Mouse (Mus musculus): ENCODE results near the gene Mlf2.
"Not testable (repeated sequence)": the region's sequence is repeated elsewhere in the genome, so short reads cannot be mapped to it uniquely, and the experiment has no call there.

Mlf2 gene

GRCm38 (mm10) chr6:124930754-124931524 lies at the start of gene Mlf2:
Gene Mlf2 (plus strand): TSS chr6:124931386.
- DNase-seq (ENCODE audit: low read depth, low spot score) = peak; percentile 99

DNA sequence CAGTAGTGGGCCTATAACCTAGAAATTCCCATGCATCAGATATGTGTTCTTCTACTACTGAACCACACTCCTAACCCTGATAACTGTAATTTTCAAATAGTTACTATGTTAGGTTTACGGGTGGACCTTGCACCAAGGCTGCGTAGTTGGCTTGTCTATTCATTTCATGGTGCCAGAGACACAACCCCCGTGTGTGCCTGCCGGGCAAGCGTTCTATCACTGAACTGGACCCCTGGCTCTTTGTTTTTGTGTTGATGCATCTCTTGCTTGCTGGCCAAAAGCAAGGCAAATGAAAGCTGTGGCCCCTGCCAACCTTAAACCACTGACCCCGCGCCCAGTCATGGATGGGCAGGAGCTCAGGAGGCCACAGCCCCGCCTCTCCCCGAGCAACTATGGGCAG lies 49.4 kb upstream of the Mlf2 start:
- DNase-seq (ENCODE audit: low read depth, low spot score) = no peak

DNA sequence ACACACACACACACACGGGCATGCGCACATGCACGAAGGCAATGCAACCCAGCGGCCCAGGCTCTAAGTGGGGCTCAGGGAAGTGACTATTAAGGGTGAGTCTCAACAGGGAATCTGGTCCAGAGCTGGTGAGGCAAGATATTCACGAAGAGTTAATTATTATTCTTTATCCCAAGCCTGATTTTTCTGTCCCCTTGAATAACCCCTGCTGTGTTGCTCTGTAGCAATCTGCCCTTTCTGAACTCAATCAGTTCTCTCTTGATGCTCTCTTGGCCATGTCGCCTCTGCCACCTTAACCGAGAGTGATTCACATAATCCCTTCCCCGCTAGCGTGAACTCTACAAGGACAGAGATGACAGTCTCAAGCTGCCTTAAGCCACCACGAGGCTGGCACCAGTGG lies 47.8 kb upstream of the Mlf2 start:
- no peak for DNase-seq (ENCODE audit: low read depth, low spot score)

- DNase-seq (ENCODE audit: low read depth, low spot score) = no peak
These were observed 46.3 kb upstream of the Mlf2 start for GRCm38 (mm10) chr6:124884714-124885500.

- no peak for DNase-seq (ENCODE audit: low read depth, low spot score)
These were observed 45.2 kb upstream of the Mlf2 start for GRCm38 (mm10) chr6:124885956-124886381.

DNA sequence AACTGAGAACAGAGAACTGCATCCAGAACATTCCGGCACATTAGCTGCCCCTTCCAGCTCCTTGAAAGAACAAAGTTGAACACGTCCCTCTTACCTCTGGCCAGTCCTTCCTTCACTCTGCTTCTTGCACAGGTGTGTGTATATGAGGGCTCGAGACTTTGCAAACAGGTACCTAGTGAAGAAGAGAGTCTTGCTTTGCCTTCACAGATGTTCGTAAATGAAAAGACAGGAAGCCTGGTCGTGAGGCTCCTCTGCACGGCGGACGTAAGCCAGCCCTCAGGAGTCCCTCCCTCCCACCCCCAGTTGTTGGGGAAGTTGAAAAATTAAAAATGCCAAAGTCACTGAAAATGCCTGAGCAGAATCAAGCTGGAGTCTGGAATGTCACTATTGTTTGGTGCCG lies 43.2 kb upstream of the Mlf2 start, which contains the start of gene Cd4:
TSS of gene Cd4 (minus strand) at position 236 of the 400 bp plus-strand sequence.
- DNase-seq (ENCODE audit: low read depth, low spot score) = no peak

DNA sequence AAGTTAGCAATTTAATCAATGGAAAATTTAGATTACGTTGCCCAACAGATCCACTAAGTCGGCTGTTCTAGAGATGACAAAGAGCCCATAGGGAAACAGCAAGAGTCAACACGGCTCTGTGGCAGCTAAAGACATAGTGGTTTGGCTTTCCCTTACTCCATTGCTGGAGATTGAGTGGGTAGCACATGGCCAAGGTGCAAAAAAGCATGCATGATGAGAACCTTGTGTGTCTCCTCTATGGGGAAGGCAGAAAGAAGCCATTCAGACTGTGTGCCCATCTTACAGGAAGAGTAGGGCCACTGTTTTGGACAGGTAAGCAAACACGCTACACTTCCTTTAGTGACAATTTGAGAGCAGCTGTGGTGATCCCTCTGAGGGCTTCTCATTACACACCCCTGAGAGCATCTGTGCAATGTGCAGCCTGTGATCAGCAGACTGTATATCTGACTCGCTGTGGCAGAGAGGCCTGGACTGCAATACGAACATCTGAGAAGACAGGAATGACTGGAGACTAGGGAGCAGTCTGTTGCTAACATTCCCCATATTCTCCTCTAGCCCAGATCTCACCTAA lies 42.5 kb upstream of the Mlf2 start:
- DNase-seq (ENCODE audit: low read depth, low spot score) = no peak

GRCm38 (mm10) chr6:124890997-124891396 lies 40.2 kb upstream of the Mlf2 start:
- DNase-seq (ENCODE audit: low read depth, low spot score) = no peak

DNA sequence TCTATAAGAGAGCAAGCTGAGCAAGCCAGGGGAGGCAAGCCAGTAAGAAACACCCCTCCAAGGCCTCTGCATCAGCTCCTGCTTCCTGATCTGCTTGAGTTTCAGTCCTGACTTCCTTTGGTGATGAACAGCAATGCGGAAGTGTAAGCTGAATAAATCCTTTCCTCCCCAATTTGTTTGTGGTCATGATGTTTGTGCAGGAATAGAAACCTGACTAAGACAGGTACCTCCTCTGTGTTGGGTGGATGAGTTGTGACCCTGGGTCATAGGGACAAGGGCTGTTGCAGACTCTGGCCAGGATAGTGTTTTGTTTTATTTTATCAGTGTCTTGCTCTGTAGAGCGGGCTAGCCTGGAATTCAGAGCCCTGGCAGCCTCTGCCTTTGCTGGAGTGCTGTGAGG lies 37.1 kb upstream of the Mlf2 start:
- DNase-seq (ENCODE audit: low read depth, low spot score) = not testable (repeated sequence)

DNA sequence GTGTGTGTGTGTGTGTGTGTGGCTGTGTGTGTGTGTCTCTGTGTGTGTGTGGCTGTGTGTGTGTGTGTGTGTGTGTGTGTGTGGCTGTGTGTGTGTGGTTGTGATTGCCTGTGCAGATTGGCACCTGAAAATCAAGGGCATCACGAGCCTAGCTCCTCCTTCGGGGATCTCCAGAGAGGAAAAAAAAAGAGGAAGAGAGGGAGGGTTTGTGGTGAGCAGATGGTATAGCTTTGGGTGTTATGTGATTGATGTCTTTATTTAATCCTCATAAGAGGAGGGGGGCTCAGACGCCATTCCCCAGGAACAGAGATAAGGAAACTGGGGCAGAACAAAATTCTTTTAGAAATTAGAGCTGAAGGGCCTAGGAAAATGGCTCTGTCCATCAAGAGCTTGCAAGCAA lies 32.8 kb upstream of the Mlf2 start:
- DNase-seq (ENCODE audit: low read depth, low spot score) = no peak

DNA sequence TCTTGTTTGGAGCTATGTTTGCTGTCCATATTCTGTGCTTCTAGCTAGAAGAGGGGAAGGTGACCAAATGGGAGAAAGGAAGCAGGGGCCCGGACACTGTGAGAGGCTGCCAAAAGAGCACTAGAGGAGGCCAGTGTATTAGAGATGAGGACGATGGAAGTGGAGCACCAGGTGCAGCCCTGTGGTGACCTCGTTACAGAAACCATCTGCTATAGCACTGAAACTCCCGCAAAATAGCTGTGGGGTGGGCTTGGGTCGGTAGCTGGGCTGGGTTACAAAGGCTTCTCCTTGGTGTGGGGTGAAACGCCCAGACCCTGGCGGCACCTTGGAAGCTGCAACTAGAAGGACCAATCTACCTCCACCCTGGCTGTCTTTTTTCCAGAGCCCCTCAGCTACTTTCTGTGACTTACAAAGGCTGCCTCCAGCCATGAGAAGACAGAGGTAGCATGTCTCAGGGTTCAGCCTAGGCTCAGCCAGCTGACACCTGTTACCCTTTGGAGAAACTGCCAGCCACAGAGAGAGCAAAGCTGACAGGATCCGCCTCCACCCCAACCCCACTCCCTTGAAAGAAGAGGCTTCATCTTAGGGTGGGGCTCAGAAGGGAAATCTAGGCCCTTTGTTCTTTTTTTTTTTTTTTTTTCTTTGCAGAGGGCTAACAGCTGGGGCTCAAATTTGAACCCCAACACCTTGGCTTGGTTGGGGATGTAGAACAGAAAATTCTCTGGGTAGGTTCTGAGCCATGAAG lies 31.0 kb upstream of the Mlf2 start:
- DNase-seq (ENCODE audit: low read depth, low spot score) = no peak

GRCm38 (mm10) chr6:124900801-124901480 lies 30.2 kb upstream of the Mlf2 start:
- DNase-seq (ENCODE audit: low read depth, low spot score) = no peak

- DNase-seq (ENCODE audit: low read depth, low spot score) = no peak
These were observed 29.3 kb upstream of the Mlf2 start for GRCm38 (mm10) chr6:124901851-124902250.

DNA sequence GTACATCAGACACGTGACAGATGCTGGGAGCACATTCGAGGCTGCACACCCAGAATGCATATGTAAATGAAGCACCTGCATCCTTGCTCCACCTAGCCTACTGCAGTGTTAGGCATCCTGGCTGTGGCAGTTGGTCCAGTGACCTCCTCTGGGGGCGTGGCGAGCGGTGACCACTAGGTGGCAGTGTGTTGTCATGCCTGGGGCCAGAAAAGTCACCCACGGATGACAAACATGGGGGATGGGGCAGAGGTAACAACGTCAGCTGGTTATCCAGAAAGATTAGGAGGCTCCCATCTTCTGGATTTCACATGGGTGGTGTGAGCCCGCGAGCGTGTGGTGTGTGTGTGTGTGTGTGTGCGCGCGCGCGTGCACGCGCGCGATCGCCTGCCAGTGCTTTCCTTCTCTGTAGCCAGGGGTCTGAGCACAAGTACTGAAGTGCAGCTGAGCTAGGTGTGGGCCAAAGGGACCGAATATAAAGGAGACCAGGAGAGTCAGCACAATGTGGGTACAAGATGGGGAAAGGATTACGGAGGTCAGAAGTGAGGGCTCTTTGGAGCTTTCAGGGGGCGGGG lies 27.5 kb upstream of the Mlf2 start:
- peak; percentile 94 for DNase-seq (ENCODE audit: low read depth, low spot score)

DNA sequence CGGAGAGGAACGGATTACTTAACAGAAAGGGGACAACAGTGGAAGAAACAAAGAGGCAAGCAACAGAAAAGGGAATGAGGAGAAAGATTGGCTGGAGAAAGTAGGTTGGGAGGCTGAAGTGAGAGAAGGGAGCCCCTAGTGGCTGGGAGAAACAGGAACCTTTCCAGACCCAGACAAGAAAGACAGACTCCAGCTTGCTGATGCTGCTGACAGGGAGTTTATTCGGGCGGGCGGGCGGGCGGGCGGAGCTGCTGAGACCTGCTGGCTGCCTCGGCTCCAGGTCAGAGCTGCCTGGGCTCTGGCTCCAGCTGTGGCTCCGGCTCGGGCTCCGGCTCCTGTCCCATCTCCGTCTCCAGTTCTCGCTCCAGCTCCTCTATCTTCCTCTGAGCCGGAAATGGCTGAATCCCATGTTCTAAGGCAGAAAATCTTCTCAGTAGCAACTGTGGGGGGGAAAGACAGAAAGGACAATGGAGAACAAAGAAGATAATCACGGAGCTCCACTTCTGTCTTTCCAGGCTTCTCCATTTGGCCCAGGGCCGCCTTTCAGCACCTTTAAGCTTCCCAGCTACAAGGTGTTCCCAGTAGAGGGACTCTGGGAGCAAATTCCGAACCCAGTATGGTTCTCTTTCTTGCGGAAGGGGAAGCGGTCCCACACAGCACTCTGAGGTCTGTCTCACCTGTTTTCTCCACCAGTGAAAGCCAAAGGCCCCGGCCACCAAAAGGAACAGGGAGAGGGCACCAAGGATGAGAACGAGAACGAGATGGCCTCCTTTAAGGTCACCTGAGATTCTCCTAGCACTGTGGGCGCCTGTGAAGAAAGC lies 26.8 kb upstream of the Mlf2 start:
- peak; percentile 85 for DNase-seq (ENCODE audit: low read depth, low spot score)

DNA sequence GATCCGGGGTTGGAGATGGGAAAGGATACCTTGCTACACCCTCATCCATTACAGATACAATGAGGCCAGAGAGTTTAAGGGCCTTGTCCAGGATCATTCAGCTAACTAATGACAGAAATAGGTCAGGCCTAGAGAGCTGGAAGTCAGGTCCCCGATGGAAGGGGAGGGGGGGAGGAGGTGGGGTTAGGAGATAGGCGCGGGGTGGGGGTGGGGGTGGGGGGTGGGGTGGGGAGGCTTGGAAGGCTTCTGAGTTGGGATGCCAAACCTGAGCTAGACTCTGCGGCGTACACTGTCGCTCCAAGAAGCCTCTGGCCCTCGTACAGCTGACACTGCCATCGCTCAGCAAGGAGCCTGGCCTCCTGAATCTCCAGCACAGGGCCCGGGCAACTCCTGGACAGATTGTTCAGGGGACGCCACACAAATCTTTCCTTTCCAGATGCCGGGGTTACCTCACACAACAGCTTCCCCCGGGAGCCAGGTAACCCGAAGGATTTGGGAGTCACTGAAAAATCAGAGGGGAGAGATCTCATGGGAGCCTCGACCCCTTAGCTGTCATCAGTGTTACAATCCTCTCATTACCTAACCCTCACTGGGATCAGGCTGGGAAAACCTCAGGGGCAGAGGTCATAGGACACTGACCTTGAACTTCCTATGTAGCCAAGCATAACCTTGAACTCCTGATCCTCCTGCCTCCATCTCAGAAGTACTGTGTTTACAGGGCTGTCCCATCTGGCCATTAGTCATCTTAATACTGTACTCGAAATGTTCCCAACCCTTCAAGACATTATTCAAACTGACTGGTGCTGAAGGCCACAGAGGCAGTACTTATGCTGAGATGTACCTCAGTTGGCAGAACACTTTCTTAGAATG lies 26.0 kb upstream of the Mlf2 start:
- no peak for DNase-seq (ENCODE audit: low read depth, low spot score)

DNA sequence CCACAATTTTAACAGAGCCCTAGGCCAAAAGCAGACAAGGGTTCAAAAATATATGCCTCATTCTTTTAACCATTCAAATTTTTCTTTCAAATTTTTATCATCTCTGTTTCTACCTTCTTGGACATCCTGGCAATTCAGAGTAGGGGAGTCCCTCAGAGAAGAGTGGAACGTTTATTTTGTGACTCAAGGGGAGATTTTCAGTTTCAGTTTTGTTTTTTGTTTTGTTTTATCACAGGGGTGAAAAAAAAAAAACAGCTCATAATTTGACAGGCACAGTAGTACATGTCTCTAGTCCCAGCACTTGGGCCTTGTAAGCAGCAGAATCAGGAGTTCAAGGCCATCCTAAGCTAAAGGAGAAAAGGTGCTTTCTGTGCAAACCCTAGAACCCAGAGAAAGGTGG lies 23.4 kb upstream of the Mlf2 start:
- DNase-seq (ENCODE audit: low read depth, low spot score) = no peak

- DNase-seq (ENCODE audit: low read depth, low spot score) = no peak
These were observed 21.2 kb upstream of the Mlf2 start for GRCm38 (mm10) chr6:124910032-124910431.
